Mouse (Mus musculus) liver, embryonic 12.5 days (tissue): ENCODE measurements around the gene Ush1g. TPM values are rescaled to one million over a fixed set of nuclear protein-coding genes. Genes with fewer than 3 reads are reported as not detected.
A peak's percentile ranks its signal among the peaks of the same experiment; 100 is the strongest.

ENCODE experiments used
- ATAC-seq: fragments of 200-750 bp; cut with Nextera tagmentation; 2 replicates; pipeline ENCODE4 v1.8.0; 2017; ENCODE audit warnings: moderate number of reproducible peaks, mild to moderate bottlenecking, moderate library complexity
- H3K27ac ChIP-seq: fragments of 300-500 bp; sonication (generic); 2 replicates; pipeline ENCODE4 v1.5.1; 2016; ENCODE audit warnings: mild to moderate bottlenecking
- H3K27me3 ChIP-seq: fragments of 300-500 bp; sonication (generic); replicated peaks from 2 replicates; pipeline ENCODE4 v1.6.1; 2016; ENCODE audit warnings: mild to moderate bottlenecking, moderate library complexity
- H3K36me3 ChIP-seq: fragments of 300-500 bp; sonication (generic); 2 replicates; pipeline ENCODE4 v1.6.1; 2016; ENCODE audit warnings: mild to moderate bottlenecking, moderate library complexity
- H3K4me1 ChIP-seq: fragments of 300-500 bp; sonication (generic); 2 replicates; pipeline ENCODE4 v1.6.1; 2016
- H3K4me2 ChIP-seq: fragments of 300-500 bp; sonication (generic); 2 replicates; pipeline ENCODE4 v1.6.1; 2016; ENCODE audit warnings: mild to moderate bottlenecking, moderate library complexity
- H3K4me3 ChIP-seq: fragments of 300-500 bp; sonication (generic); 2 replicates; pipeline ENCODE4 v1.5.1; 2016; ENCODE audit warnings: mild to moderate bottlenecking, moderate library complexity
- H3K9ac ChIP-seq: fragments of 300-500 bp; sonication (generic); 2 replicates; pipeline ENCODE4 v1.6.1; 2016; ENCODE audit warnings: mild to moderate bottlenecking, moderate library complexity
- H3K9me3 ChIP-seq: fragments of 300-500 bp; sonication (generic); replicated peaks from 2 replicates; pipeline ENCODE4 v1.6.1; 2016; ENCODE audit warnings: mild to moderate bottlenecking, moderate library complexity
- WGBS: fragments of 180-500 bp; shearing (Covaris S2); methylation state at CpG from one replicate; pipeline ENCODE4 v1.1.7; 2016; ENCODE audit not compliant: insufficient replicate concordance; 5-methylcytosine and 5-hydroxymethylcytosine counted together
- polyA plus RNA-seq: library from polyadenylated mRNA; unstranded; fragments of >200 nt; fragmentation: Nextera tagmentation; extraction: Ambion mirVana; gene quantifications from 2 replicates; pipeline ENCODE4 v1.2.1, GENCODE M21; 2016

Ush1g gene
- polyA plus RNA-seq, 1 experiment from 2014 or later, result 0.25 TPM

GRCm38 (mm10) chr11:115297214-115297826 is 24.5 kb downstream of the Ush1g start, which contains the start of gene Fads6:
Fads6 (minus strand) TSS chr11:115297663.
- no peaks in the 10 kb centered on the region for H3K36me3 ChIP-seq
- WGBS, result under 1% methylated on average over 44 of the region's 44 CpGs
- H3K4me2 ChIP-seq, result peak within 1 kb of the TSS; percentile 63
- H3K9ac ChIP-seq, result peak within 1 kb of the TSS; percentile 37
- H3K27me3 ChIP-seq, result peaks cover 43% of the 10 kb centered on the region
- H3K9me3 ChIP-seq, result 0 out of 2 replicates have a peak, but pooled peaks cover 3% of the 10 kb centered on the region
- peak; percentile 62 for ATAC-seq
- 0 out of 2 replicates have a peak, but pooled peaks cover 9% of the 10 kb centered on the region for H3K4me1 ChIP-seq
- H3K27ac ChIP-seq, result peak within 1 kb of the TSS; percentile 53
- H3K4me3 ChIP-seq, result peak within 1 kb of the TSS; percentile 42

GRCm38 (mm10) chr11:115296471-115297210 is 25.2 kb downstream of the Ush1g start:
- Histone ChIP-seq H3K27ac (peak overlapping the region; percentile 53; the same call in 1 of the 2 replicates), H3K4me3 (peak overlapping the region; percentile 42), H3K9ac (peak overlapping the region; percentile 37; the same call in 1 of the 2 replicates), H3K4me2 (peak overlapping the region; percentile 63), H3K27me3 (peaks cover 43% of the 10 kb centered on the region), H3K4me1 (peaks cover 13% of the 10 kb centered on the region; the same call in 1 of the 2 replicates), H3K9me3 (0 out of 2 replicates have a peak, but pooled peaks cover 3% of the 10 kb centered on the region), H3K36me3 (no peaks in the 10 kb centered on the region)
- 53% methylated on average over 21 of the region's 21 CpGs for WGBS
- no peak for ATAC-seq

- peaks cover 17% of the 10 kb centered on the region; the same call in 1 of the 2 replicates for H3K4me1 ChIP-seq
- H3K9ac ChIP-seq, result no peak overlapping the region
- no peak overlapping the region for H3K27ac ChIP-seq
- WGBS, result 76% methylated on average over 11 of the region's 11 CpGs
- ATAC-seq, result no peak
- H3K4me3 ChIP-seq, result peak overlapping the region; percentile 42
- 0 out of 2 replicates have a peak, but pooled peaks cover 3% of the 10 kb centered on the region for H3K9me3 ChIP-seq
- H3K36me3 ChIP-seq, result no peaks in the 10 kb centered on the region
- H3K27me3 ChIP-seq, result peaks cover 43% of the 10 kb centered on the region
- peak overlapping the region; percentile 63 for H3K4me2 ChIP-seq
Observed at GRCm38 (mm10) chr11:115295939-115296338, 25.9 kb downstream of the Ush1g start.

GRCm38 (mm10) chr11:115292631-115293375 is 29.0 kb downstream of the Ush1g start:
- peak overlapping the region; percentile 74 for H3K27ac ChIP-seq
- H3K27me3 ChIP-seq, result peaks cover 23% of the 10 kb centered on the region
- peak; percentile 48 for ATAC-seq
- 42% methylated on average over 14 of the region's 14 CpGs for WGBS
- H3K9ac ChIP-seq, result no peak overlapping the region
- no peaks in the 10 kb centered on the region for H3K36me3 ChIP-seq
- no peaks in the 10 kb centered on the region for H3K9me3 ChIP-seq
- no peak overlapping the region for H3K4me3 ChIP-seq
- H3K4me1 ChIP-seq, result peaks cover 17% of the 10 kb centered on the region; the same call in 1 of the 2 replicates
- H3K4me2 ChIP-seq, result peak overlapping the region; percentile 18

- Histone ChIP-seq H3K4me3 (no peak overlapping the region), H3K27ac (peak overlapping the region; percentile 62), H3K36me3 (no peaks in the 10 kb centered on the region), H3K9me3 (no peaks in the 10 kb centered on the region), H3K4me1 (peaks cover 11% of the 10 kb centered on the region; the same call in 1 of the 2 replicates), H3K27me3 (peaks cover 10% of the 10 kb centered on the region), H3K9ac (no peak overlapping the region), H3K4me2 (no peak overlapping the region)
- 69% methylated on average over 10 of the region's 10 CpGs for WGBS
- no peak for ATAC-seq
Observed at GRCm38 (mm10) chr11:115291503-115291902, 30.3 kb downstream of the Ush1g start.

GRCm38 (mm10) chr11:115290919-115291318 is 30.9 kb downstream of the Ush1g start:
- peaks cover 8% of the 10 kb centered on the region; the same call in 1 of the 2 replicates for H3K4me1 ChIP-seq
- H3K27ac ChIP-seq, result no peak overlapping the region
- no peak overlapping the region for H3K4me3 ChIP-seq
- no peaks in the 10 kb centered on the region for H3K9me3 ChIP-seq
- H3K27me3 ChIP-seq, result peaks cover 4% of the 10 kb centered on the region; the same call in 1 of the 2 replicates
- ATAC-seq, result no peak
- no peak overlapping the region for H3K4me2 ChIP-seq
- H3K9ac ChIP-seq, result no peak overlapping the region
- 72% methylated on average over 6 of the region's 6 CpGs for WGBS
- no peaks in the 10 kb centered on the region for H3K36me3 ChIP-seq

- Histone ChIP-seq H3K4me3 (no peak overlapping the region), H3K4me2 (no peak overlapping the region), H3K36me3 (no peaks in the 10 kb centered on the region), H3K27ac (no peak overlapping the region), H3K9me3 (no peaks in the 10 kb centered on the region), H3K4me1 (peaks cover 8% of the 10 kb centered on the region; the same call in 1 of the 2 replicates), H3K9ac (no peak overlapping the region), H3K27me3 (no peaks in the 10 kb centered on the region)
- ATAC-seq, result no peak
- WGBS, result 55% methylated on average over 1 of the region's 1 CpGs
Observed at GRCm38 (mm10) chr11:115290314-115290713, 31.5 kb downstream of the Ush1g start.

GRCm38 (mm10) chr11:115289885-115290284 is 32.0 kb downstream of the Ush1g start:
- 49% methylated on average over 8 of the region's 8 CpGs for WGBS
- H3K4me3 ChIP-seq, result no peak overlapping the region
- H3K9ac ChIP-seq, result no peak overlapping the region
- H3K27ac ChIP-seq, result no peak overlapping the region
- H3K4me1 ChIP-seq, result peaks cover 12% of the 10 kb centered on the region; the same call in 1 of the 2 replicates
- H3K36me3 ChIP-seq, result 0 out of 2 replicates have a peak, but pooled peaks cover 1% of the 10 kb centered on the region
- no peak for ATAC-seq
- H3K9me3 ChIP-seq, result no peaks in the 10 kb centered on the region
- no peaks in the 10 kb centered on the region for H3K27me3 ChIP-seq
- no peak overlapping the region for H3K4me2 ChIP-seq

- H3K9me3 ChIP-seq, result no peaks in the 10 kb centered on the region
- no peak overlapping the region for H3K9ac ChIP-seq
- H3K4me3 ChIP-seq, result no peak overlapping the region
- H3K4me1 ChIP-seq, result peaks cover 14% of the 10 kb centered on the region; the same call in 1 of the 2 replicates
- ATAC-seq, result no peak
- 68% methylated on average over 2 of the region's 2 CpGs for WGBS
- H3K4me2 ChIP-seq, result no peak overlapping the region
- H3K36me3 ChIP-seq, result peaks cover 10% of the 10 kb centered on the region; the same call in 1 of the 2 replicates
- no peak overlapping the region for H3K27ac ChIP-seq
- no peaks in the 10 kb centered on the region for H3K27me3 ChIP-seq
Observed at GRCm38 (mm10) chr11:115288305-115288704, 33.5 kb downstream of the Ush1g start.

GRCm38 (mm10) chr11:115287386-115287785 is 34.5 kb downstream of the Ush1g start:
- Histone ChIP-seq H3K4me2 (no peak overlapping the region), H3K4me1 (peaks cover 14% of the 10 kb centered on the region; the same call in 1 of the 2 replicates), H3K9ac (no peak overlapping the region), H3K27ac (no peak overlapping the region), H3K4me3 (no peak overlapping the region), H3K27me3 (no peaks in the 10 kb centered on the region), H3K36me3 (peaks cover 10% of the 10 kb centered on the region; the same call in 1 of the 2 replicates), H3K9me3 (no peaks in the 10 kb centered on the region)
- no peak for ATAC-seq
- 74% methylated on average over 5 of the region's 5 CpGs for WGBS

GRCm38 (mm10) chr11:115286201-115286993 is 35.4 kb downstream of the Ush1g start:
- H3K4me3 ChIP-seq, result no peak overlapping the region
- no peak overlapping the region for H3K9ac ChIP-seq
- ATAC-seq, result no peak
- no peak overlapping the region for H3K27ac ChIP-seq
- WGBS, result 67% methylated on average over 19 of the region's 19 CpGs
- no peak overlapping the region for H3K4me2 ChIP-seq
- H3K4me1 ChIP-seq, result peaks cover 15% of the 10 kb centered on the region; the same call in 1 of the 2 replicates
- no peaks in the 10 kb centered on the region for H3K27me3 ChIP-seq
- peaks cover 10% of the 10 kb centered on the region; the same call in 1 of the 2 replicates for H3K36me3 ChIP-seq
- H3K9me3 ChIP-seq, result no peaks in the 10 kb centered on the region
